Mouse (Mus musculus): ENCODE results near the gene Sdhc.
"Not testable (repeated sequence)": the region's sequence is repeated elsewhere in the genome, so short reads cannot be mapped to it uniquely, and the experiment has no call there.

Sdhc gene

GRCm38 (mm10) chr1:171112986-171113385, 37.4 kb downstream of the Sdhc start:
- DNase-seq (ENCODE audit: low read depth, low spot score), result no peak

GRCm38 (mm10) chr1:171111781-171112575, 38.4 kb downstream of the Sdhc start:
- DNase-seq (ENCODE audit: low read depth, low spot score), result no peak

- DNase-seq (ENCODE audit: low read depth, low spot score), result no peak
Observed at GRCm38 (mm10) chr1:171111020-171111780, 39.2 kb downstream of the Sdhc start.

GRCm38 (mm10) chr1:171110659-171111019, 39.8 kb downstream of the Sdhc start:
- no peak for DNase-seq (ENCODE audit: low read depth, low spot score)

- DNase-seq (ENCODE audit: low read depth, low spot score), result no peak
Observed at GRCm38 (mm10) chr1:171109620-171110019, 40.8 kb downstream of the Sdhc start.

- DNase-seq (ENCODE audit: low read depth, low spot score), result no peak
Observed at GRCm38 (mm10) chr1:171105226-171105625, 45.2 kb downstream of the Sdhc start.

GRCm38 (mm10) chr1:171103179-171103840, 47.1 kb downstream of the Sdhc start:
- no peak for DNase-seq (ENCODE audit: low read depth, low spot score)

- DNase-seq (ENCODE audit: low read depth, low spot score), result no peak
Observed at GRCm38 (mm10) chr1:171102547-171103177, 47.7 kb downstream of the Sdhc start.

GRCm38 (mm10) chr1:171101733-171102546, 48.5 kb downstream of the Sdhc start:
- DNase-seq (ENCODE audit: low read depth, low spot score), result no peak

GRCm38 (mm10) chr1:171101033-171101432, 49.4 kb downstream of the Sdhc start:
- DNase-seq (ENCODE audit: low read depth, low spot score), result no peak

- DNase-seq (ENCODE audit: low read depth, low spot score), result no peak
Observed at GRCm38 (mm10) chr1:171097612-171098011, 52.8 kb downstream of the Sdhc start.

- DNase-seq (ENCODE audit: low read depth, low spot score), result no peak
Observed at GRCm38 (mm10) chr1:171097136-171097535, 53.3 kb downstream of the Sdhc start.

- no peak for DNase-seq (ENCODE audit: low read depth, low spot score)
Observed at GRCm38 (mm10) chr1:171096110-171096964, 54.1 kb downstream of the Sdhc start.

- no peak for DNase-seq (ENCODE audit: low read depth, low spot score)
Observed at GRCm38 (mm10) chr1:171094424-171094823, 56.0 kb downstream of the Sdhc start.

GRCm38 (mm10) chr1:171090761-171091160, 59.6 kb downstream of the Sdhc start:
- DNase-seq (ENCODE audit: low read depth, low spot score), result no peak

- DNase-seq (ENCODE audit: low read depth, low spot score), result no peak
Observed at GRCm38 (mm10) chr1:171089891-171090290, 60.5 kb downstream of the Sdhc start.

- DNase-seq (ENCODE audit: low read depth, low spot score), result not testable (repeated sequence)
Observed at GRCm38 (mm10) chr1:171088237-171088869, 62.0 kb downstream of the Sdhc start.

- no peak for DNase-seq (ENCODE audit: low read depth, low spot score)
Observed at GRCm38 (mm10) chr1:171085718-171086117, 64.7 kb downstream of the Sdhc start.

- DNase-seq (ENCODE audit: low read depth, low spot score), result not testable (repeated sequence)
Observed at GRCm38 (mm10) chr1:171081512-171082231, 68.7 kb downstream of the Sdhc start.
